Mouse (Mus musculus) cerebellum, adult 2 months (tissue): ENCODE results near the gene Pdzd7.

ENCODE experiments used
- CTCF ChIP-seq: fragments of 200-500 bp; IDR thresholded peaks from 2 replicates; pipeline ENCODE4 v1.5.1; 2011; ENCODE audit warnings: low read depth, mild to moderate bottlenecking, control low read depth, low read length, moderate library complexity, borderline replicate concordance; ENCODE audit not compliant: insufficient read depth
- POLR2A ChIP-seq: fragments of 200-500 bp; IDR thresholded peaks from 2 replicates; pipeline ENCODE4 v1.6.1; 2011; ENCODE audit warnings: low read length, control low read depth, borderline replicate concordance; ENCODE audit not compliant: insufficient read depth

DNA sequence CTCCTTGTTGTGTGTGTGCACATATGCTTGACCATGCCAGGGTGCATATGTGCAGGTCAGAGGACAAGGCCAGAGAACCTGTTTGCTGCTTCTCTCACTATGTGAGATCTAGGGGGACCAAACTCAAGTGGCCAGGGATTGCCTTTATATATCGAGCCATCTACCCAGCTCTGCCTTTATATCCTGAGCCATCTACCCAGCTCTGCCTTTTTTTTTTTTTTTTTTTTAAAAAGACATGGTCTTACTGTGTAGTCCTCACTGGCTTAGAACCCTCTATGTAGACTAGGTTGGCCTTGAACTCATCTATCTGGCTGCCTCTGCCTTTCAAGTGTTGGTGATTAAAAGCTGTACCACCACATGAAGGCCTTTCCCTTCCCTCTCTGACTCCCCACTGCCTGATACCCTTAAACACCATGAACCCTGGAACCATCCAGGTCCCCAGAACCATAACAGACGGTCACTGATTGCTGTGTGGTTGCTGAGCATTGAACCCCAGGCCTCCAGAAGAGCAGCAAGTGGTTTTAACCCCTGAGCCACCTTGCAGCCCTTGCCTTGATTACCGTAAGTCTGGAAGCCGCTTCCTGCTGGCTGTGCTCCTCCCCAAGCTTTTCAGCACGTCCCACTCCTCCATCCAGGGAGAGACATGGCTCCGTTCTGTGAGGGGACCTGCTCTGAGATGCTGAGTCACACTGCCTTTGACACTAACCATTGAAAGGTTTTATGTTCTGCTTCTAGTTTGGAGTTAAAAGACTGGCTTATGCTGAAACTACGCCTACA, 41.6 kb downstream of the Pdzd7 start:
- TF ChIP-seq CTCF = no peak
- no peak for TF ChIP-seq POLR2A
